Mouse (Mus musculus) gastrocnemius, postnatal 14 days (tissue): ENCODE data around the gene Gpr179. TPM values are rescaled to one million over a fixed set of nuclear protein-coding genes. Genes with fewer than 3 reads are reported as not detected.

ENCODE experiments used
- DNase-seq: peaks from one replicate; pipeline ENCODE4 v3.0.0; 2021; ENCODE audit warnings: mixed read lengths
- intact Hi-C: fragments of 180-260 bp; cut with DNase I; formaldehyde crosslinking; loops from one replicate; pipeline ENCODE4 v1.15.1; 2025; ENCODE audit warnings: low total_unique reads
- total RNA-seq, 2 experiments: library from RNA; stranded (reverse); gene quantifications; 2 replicates each; pipeline ENCODE4 v1.2.3; 2021

Gpr179 gene
- total RNA-seq, 2 experiments from 2014 or later: 0.27 TPM; not detected in 1

- intact Hi-C loops: loop anchor here (10.0 kb wide), 1 partner anchor 48 kb away; no protein-coding TSS in a partner anchor
- DNase-seq: no peak
Measured at GRCm38 (mm10) chr11:97302231-97302781, 49.6 kb downstream of the Gpr179 start.

DNA sequence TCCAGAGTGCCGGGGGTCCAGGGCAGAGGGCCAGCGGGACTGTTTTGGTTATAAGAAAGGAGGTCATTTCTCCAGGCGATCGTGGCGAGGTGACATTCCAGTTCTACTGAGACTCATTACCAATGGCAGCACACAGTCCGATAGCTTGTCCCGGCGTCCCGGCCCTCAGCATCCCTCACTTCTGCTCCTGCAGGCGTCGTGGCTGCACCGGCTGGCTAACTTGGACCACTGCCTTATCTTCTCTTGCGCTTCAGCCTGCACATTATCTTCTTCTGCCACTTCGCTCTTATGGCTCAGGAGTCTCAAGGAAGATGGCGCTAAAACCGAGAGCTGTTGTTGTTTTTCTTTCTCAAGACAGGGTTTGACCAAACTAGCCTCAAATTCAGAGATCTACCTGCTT, 50.5 kb downstream of the Gpr179 start:
- intact Hi-C loops: loop anchor here (10.0 kb wide), 1 partner anchor 47 kb away; no protein-coding TSS in a partner anchor
- DNase-seq: no peak

GRCm38 (mm10) chr11:97299939-97300338, 51.9 kb downstream of the Gpr179 start:
- intact Hi-C loops: loop anchor here (10.0 kb wide), 1 partner anchor 45 kb away; no protein-coding TSS in a partner anchor
- no peak for DNase-seq

- intact Hi-C loops: no loop called here
- no peak for DNase-seq
Measured at GRCm38 (mm10) chr11:97296542-97296941, 55.3 kb downstream of the Gpr179 start.

DNA sequence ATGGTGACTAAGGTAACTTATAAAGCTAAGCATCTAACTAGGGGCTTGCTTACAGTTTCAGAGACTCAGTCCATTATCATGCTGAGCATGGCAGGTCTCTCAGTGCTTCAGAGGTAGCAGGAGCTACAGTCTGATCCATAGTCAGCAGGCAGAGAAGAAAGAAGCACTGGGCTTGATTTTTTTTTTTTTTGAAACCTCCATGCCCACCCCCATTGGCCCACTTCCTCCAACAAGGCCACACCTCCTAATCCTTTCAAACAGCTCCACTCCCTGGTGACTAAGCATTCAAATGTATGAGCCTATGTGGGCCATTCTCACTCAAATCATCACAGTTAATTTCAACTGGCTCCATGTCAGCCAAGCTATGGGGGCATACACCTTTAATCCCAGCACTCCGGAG, 59.1 kb downstream of the Gpr179 start:
- intact Hi-C loops: no loop called here
- DNase-seq: no peak

DNA sequence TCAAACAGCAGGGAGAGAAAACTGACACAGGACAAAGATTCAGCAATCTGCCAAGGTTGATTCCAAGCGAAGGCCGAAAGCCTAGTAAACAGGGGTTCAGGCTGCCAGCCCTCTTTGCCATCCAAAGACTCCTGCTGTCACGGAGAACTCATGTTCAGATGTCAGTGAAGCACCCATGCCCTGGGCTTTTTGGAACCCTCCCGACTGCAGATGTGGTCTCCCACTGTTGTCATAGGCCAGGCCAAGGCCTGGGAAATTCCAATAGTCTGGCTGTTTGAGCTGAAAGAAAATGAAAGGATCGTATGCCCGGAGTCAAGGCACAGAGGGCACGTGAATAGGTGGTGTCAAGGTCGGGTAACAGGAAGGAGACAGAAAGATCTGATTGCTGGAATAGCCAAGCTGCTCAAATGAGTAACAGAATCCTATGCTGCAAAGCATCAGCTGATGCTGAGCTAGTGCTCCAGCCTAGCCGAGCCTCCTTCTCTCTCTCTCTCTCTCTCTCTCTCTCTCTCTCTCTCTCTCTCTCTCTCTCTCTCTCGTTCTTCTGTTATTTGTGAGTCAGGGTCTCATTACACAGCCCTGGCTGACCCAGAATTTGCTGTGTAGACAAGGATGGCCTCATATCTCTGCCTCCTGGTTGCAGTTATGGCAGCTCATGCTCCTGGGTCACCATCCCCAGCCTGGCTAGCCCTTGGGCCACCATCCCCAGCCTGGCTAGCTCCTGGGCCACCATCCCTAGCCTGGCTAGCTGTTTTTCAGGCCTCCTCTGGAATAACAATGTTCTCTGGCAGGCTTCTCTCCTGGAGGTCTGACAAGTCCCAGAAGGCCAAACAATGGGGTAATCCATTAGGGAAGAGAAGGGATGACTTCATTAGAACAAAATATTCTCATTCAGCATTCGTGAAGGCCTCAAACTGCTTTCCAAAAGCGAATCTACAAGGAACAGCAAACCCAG, 62.3 kb downstream of the Gpr179 start:
- intact Hi-C loops: no loop called here
- peak; percentile 58 for DNase-seq

DNA sequence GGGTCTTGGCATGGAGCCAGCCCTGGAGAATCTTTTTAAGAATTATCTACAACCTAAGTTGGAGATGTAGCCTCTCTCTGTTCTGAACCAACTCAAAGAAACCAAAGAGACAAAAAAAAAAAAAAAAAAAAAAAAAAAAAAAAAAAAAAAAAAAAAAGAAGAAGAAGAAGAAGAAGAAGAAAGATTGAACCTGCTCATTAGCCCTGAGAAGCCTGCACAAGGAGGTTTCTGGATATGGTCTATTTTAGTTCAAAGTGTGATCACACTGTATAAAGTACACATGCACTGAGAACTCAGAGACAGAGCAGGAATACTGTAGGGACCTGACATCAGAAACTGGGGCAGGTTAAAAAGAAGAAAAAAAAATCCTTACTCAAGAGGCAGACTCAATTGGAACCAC, 64.2 kb downstream of the Gpr179 start:
- DNase-seq: no peak
- intact Hi-C loops: no loop called here

DNA sequence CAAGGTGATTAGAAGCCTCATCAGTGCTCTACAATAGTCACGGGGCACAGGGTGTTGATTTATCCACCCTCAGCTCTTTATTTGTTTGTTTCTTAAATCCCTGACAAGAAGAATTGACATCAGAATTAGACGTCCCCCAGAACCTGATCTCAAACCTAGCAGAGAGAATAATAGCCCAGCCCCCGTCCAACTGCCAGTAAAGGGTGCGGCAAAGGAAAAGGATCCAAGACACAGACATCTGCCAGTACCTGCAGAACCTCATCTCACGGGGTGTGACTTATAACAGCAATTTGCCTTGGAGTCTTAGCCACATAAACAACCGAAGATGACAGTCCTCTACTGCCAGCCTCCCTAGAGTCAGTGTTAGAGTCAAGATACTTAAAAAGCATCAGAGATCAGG, 64.9 kb downstream of the Gpr179 start:
- no peak for DNase-seq
- intact Hi-C loops: no loop called here

GRCm38 (mm10) chr11:97285852-97286775, 65.8 kb downstream of the Gpr179 start:
- DNase-seq: no peak
- intact Hi-C loops: no loop called here

- intact Hi-C loops: loop anchor here (5.0 kb wide), 1 partner anchor 37 kb away; no protein-coding TSS in a partner anchor
- no peak for DNase-seq
Measured at GRCm38 (mm10) chr11:97284854-97285253, 67.0 kb downstream of the Gpr179 start.

DNA sequence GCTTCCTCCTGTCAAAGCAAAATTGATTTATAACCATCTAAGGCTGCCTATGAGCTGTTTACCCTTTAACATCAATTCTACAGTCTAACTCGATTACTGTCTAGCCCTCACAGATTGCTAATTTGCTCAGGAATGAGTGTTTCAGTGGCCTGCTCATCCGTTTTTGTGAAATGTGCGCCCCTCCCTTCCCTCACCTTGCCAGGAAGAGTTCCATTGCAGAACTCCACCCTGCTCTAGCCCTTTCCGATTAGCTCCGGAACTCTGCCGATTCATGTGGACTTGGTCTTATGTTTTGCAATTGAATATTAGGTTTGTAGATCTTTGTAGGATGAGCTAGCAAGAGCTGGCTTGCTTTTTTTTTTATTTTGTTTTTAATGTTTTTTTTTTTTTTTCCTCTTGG, 69.7 kb downstream of the Gpr179 start:
- intact Hi-C loops: loop anchor here (5.0 kb wide), 1 partner anchor 40 kb away; no protein-coding TSS in a partner anchor
- DNase-seq: no peak

Other genes with a start within 250 kb of the Gpr179 start
- gene Tbx21, start 236.7 kb downstream of the Gpr179 start, total RNA-seq: 1 to 10 TPM in 1 of 2 experiments, under 1 TPM in 1; 0.97 to 1.4 TPM
- gene Tbkbp1, start 200.6 kb downstream of the Gpr179 start, total RNA-seq: 1 to 10 TPM; 5.2 to 6.5 TPM
- 10 to 100 TPM; 55.8 to 65.2 TPM for gene Kpnb1, start 164.2 kb downstream of the Gpr179 start, total RNA-seq
- 10 to 100 TPM; 46.3 to 54.3 TPM for gene Npepps, start 71.4 kb downstream of the Gpr179 start, total RNA-seq
- gene Mrpl45, start 36.4 kb downstream of the Gpr179 start, total RNA-seq: 10 to 100 TPM; 32.0 to 36.0 TPM
- gene Socs7, start 10.5 kb upstream of the Gpr179 start, total RNA-seq: 10 to 100 TPM; 32.4 to 36.2 TPM
- gene Arhgap23, start 63.5 kb upstream of the Gpr179 start, total RNA-seq: 10 to 100 TPM; 10.5 to 12.2 TPM
- gene 4933428G20Rik, start 148.3 kb upstream of the Gpr179 start, total RNA-seq: not detected
- under 1 TPM; 0.51 to 0.64 TPM for gene Srcin1, start 224.1 kb upstream of the Gpr179 start, total RNA-seq